Mouse (Mus musculus) liver, adult 2 months (tissue): ENCODE results near the gene Hoxd4. TPM values are rescaled to one million over a fixed set of nuclear protein-coding genes. Genes with fewer than 3 reads are reported as not detected.

Experiments used
- DNase-seq: peaks from one replicate; pipeline ENCODE4 v3.0.0-alpha.2; 2011; ENCODE audit warnings: low read depth, low spot score; ENCODE audit errors: extremely low read depth
- H3K27ac ChIP-seq: fragments of 200-500 bp; replicated peaks from 2 replicates; pipeline ENCODE4 v1.5.1; 2012; ENCODE audit warnings: low read depth, mild to moderate bottlenecking, control low read depth, inconsistent platforms, low read length; ENCODE audit not compliant: insufficient read depth
- H3K27me3 ChIP-seq: fragments of 200-500 bp; 2 replicates; pipeline ENCODE4 v1.6.1; 2012; ENCODE audit warnings: mild to moderate bottlenecking, moderate library complexity, low read length, inconsistent platforms; ENCODE audit not compliant: control insufficient read depth, insufficient read depth
- H3K36me3 ChIP-seq: fragments of 200-500 bp; 2 replicates; pipeline ENCODE4 v1.6.1; 2012; ENCODE audit warnings: low read length, inconsistent platforms; ENCODE audit not compliant: control insufficient read depth, insufficient read depth
- H3K4me1 ChIP-seq: fragments of 200-500 bp; 2 replicates; pipeline ENCODE4 v1.6.1; 2011; ENCODE audit warnings: low read length; ENCODE audit not compliant: control insufficient read depth, insufficient read depth
- H3K4me3 ChIP-seq: fragments of 200-500 bp; 2 replicates; pipeline ENCODE4 v1.5.1; 2011; ENCODE audit warnings: low read depth, mild to moderate bottlenecking, control low read depth, low read length, moderate library complexity; ENCODE audit not compliant: insufficient read depth
- H3K79me2 ChIP-seq: fragments of 200-500 bp; 2 replicates; pipeline ENCODE4 v1.6.1; 2012; ENCODE audit warnings: inconsistent platforms, mild to moderate bottlenecking, low read length, moderate library complexity; ENCODE audit not compliant: control insufficient read depth, insufficient read depth
- H3K9ac ChIP-seq: fragments of 200-500 bp; 2 replicates; pipeline ENCODE4 v1.6.1; 2012; ENCODE audit warnings: low read depth, mild to moderate bottlenecking, control low read depth, inconsistent platforms, low read length
- CTCF ChIP-seq: fragments of 200-500 bp; IDR thresholded peaks from 2 replicates; pipeline ENCODE4 v1.5.1; 2011; ENCODE audit warnings: low read depth, low read length, control low read depth
- POLR2A ChIP-seq: fragments of 200-500 bp; IDR thresholded peaks from 2 replicates; pipeline ENCODE4 v1.6.1; 2011; ENCODE audit warnings: low read length, control low read depth; ENCODE audit not compliant: insufficient read depth; ENCODE audit errors: extremely low read depth
- WGBS: fragments of 180-500 bp; shearing (Covaris S2); methylation state at CpG from one replicate; pipeline ENCODE4 v1.1.7; 2018; 5-methylcytosine and 5-hydroxymethylcytosine counted together
- polyA plus RNA-seq: library from polyadenylated mRNA; depleted of rRNA; stranded (reverse); fragments of >200 nt; gene quantifications from 2 replicates; pipeline ENCODE4 v1.2.3, GENCODE M21; 2012
- total RNA-seq: library from RNA; depleted of rRNA; stranded (reverse); fragments of >200 nt; gene quantifications from 2 replicates; pipeline ENCODE4 v1.2.3, GENCODE M21; 2014

Gene Hoxd4
- total and polyA plus RNA-seq, 2 experiments: 0.05 to 0.09 TPM

- H3K79me2 ChIP-seq: no peaks in the 10 kb centered on the region
- TF ChIP-seq CTCF: no peak
- no peak for TF ChIP-seq POLR2A
- H3K4me3 ChIP-seq: no peak overlapping the region
- peaks cover 51% of the 10 kb centered on the region for H3K27me3 ChIP-seq
- no peak overlapping the region for H3K27ac ChIP-seq
- no peaks in the 10 kb centered on the region for H3K36me3 ChIP-seq
- no peak overlapping the region for H3K9ac ChIP-seq
- DNase-seq: no peak
- 0 out of 2 replicates have a peak, but pooled peaks cover 1% of the 10 kb centered on the region for H3K4me1 ChIP-seq
- 30% methylated on average over 6 of the region's 6 CpGs for WGBS
Observed at GRCm38 (mm10) chr2:74702820-74703219, 8.9 kb upstream of the Hoxd4 start.

GRCm38 (mm10) chr2:74703317-74703716, 8.4 kb upstream of the Hoxd4 start:
- Histone ChIP-seq H3K79me2 (no peaks in the 10 kb centered on the region), H3K9ac (no peak overlapping the region), H3K27me3 (peaks cover 46% of the 10 kb centered on the region), H3K27ac (no peak overlapping the region), H3K36me3 (no peaks in the 10 kb centered on the region), H3K4me3 (no peak overlapping the region), H3K4me1 (no peaks in the 10 kb centered on the region)
- no peak for TF ChIP-seq POLR2A
- TF ChIP-seq CTCF: no peak
- 11% methylated on average over 10 of the region's 10 CpGs for WGBS
- DNase-seq: no peak

GRCm38 (mm10) chr2:74703720-74704392, 7.9 kb upstream of the Hoxd4 start:
- 5% methylated on average over 26 of the region's 26 CpGs for WGBS
- H3K4me1 ChIP-seq: no peaks in the 10 kb centered on the region
- no peak for DNase-seq
- TF ChIP-seq POLR2A (no peak), CTCF (no peak)
- no peak overlapping the region for H3K27ac ChIP-seq
- H3K9ac ChIP-seq: no peak overlapping the region
- no peak overlapping the region for H3K4me3 ChIP-seq
- peaks cover 47% of the 10 kb centered on the region for H3K27me3 ChIP-seq
- no peaks in the 10 kb centered on the region for H3K79me2 ChIP-seq
- no peaks in the 10 kb centered on the region for H3K36me3 ChIP-seq

- Histone ChIP-seq H3K4me1 (no peaks in the 10 kb centered on the region), H3K4me3 (peak within 1 kb of the TSS; percentile 23; the same call in 1 of the 2 replicates), H3K27me3 (peaks cover 50% of the 10 kb centered on the region), H3K27ac (no peak within 1 kb of the TSS), H3K79me2 (no peaks in the 10 kb centered on the region), H3K9ac (no peak within 1 kb of the TSS), H3K36me3 (no peaks in the 10 kb centered on the region)
- 5% methylated on average over 51 of the region's 52 CpGs for WGBS
- DNase-seq: no peak
- TF ChIP-seq CTCF: no peak
- no peak for TF ChIP-seq POLR2A
Observed at GRCm38 (mm10) chr2:74704393-74704998, 7.2 kb upstream of the Hoxd4 start, which contains the start of gene Hoxd8. Hoxd8 (plus strand) TSS chr2:74704615.

GRCm38 (mm10) chr2:74704999-74705466, 6.7 kb upstream of the Hoxd4 start:
- no peaks in the 10 kb centered on the region for H3K79me2 ChIP-seq
- H3K27me3 ChIP-seq: peaks cover 45% of the 10 kb centered on the region
- no peak for DNase-seq
- no peak overlapping the region for H3K9ac ChIP-seq
- H3K4me3 ChIP-seq: peak overlapping the region; percentile 23; the same call in 1 of the 2 replicates
- H3K27ac ChIP-seq: no peak overlapping the region
- no peaks in the 10 kb centered on the region for H3K4me1 ChIP-seq
- TF ChIP-seq POLR2A (no peak), CTCF (no peak)
- H3K36me3 ChIP-seq: no peaks in the 10 kb centered on the region
- 3% methylated on average over 66 of the region's 66 CpGs for WGBS
